Mouse (Mus musculus) gastrocnemius, postnatal 36 days (tissue): ENCODE data around the gene Gm49337. TPM values are rescaled to one million over a fixed set of nuclear protein-coding genes. Genes with fewer than 3 reads are reported as not detected.

Source experiments
- DNase-seq, 2 experiments: peaks; one replicate each; pipeline ENCODE4 v3.0.0; 2022
- intact Hi-C: fragments of 180-260 bp; cut with DNase I; formaldehyde crosslinking; loops from one replicate; pipeline ENCODE4 v1.15.1; 2025
- total RNA-seq, 2 experiments: library from RNA; stranded (reverse); gene quantifications; 2 replicates each; pipeline ENCODE4 v1.2.3; 2021

Gm49337 gene
- total RNA-seq, 2 experiments from 2014 or later: 0.59 TPM; not detected in 1

GRCm38 (mm10) chr4:116291561-116291960, 118.4 kb downstream of the Gm49337 start:
- intact Hi-C loops: no loop called here
- no peak for DNase-seq

- no peak for DNase-seq
- intact Hi-C loops: no loop called here
These were observed 120.1 kb downstream of the Gm49337 start for GRCm38 (mm10) chr4:116293296-116293695.

GRCm38 (mm10) chr4:116300878-116301355, 127.7 kb downstream of the Gm49337 start:
- intact Hi-C loops: no loop called here
- DNase-seq: peak in 1 of 2 experiments; percentile 26

- DNase-seq: no peak
- intact Hi-C loops: no loop called here
These were observed 131.4 kb downstream of the Gm49337 start for GRCm38 (mm10) chr4:116304551-116304950.

GRCm38 (mm10) chr4:116317575-116317974, 144.4 kb downstream of the Gm49337 start:
- DNase-seq: no peak
- intact Hi-C loops: no loop called here

- DNase-seq: no peak
- intact Hi-C loops: no loop called here
These were observed 148.9 kb downstream of the Gm49337 start for GRCm38 (mm10) chr4:116322127-116322526.

GRCm38 (mm10) chr4:116329256-116329655, 156.1 kb downstream of the Gm49337 start:
- no peak for DNase-seq
- intact Hi-C loops: no loop called here

- DNase-seq: no peak
These were observed 163.1 kb downstream of the Gm49337 start for GRCm38 (mm10) chr4:116336294-116336693.

GRCm38 (mm10) chr4:116342119-116342518, 168.9 kb downstream of the Gm49337 start:
- peak in 1 of 2 experiments; percentile 33 for DNase-seq
- intact Hi-C loops: loop anchor here (5.0 kb wide), 2 partner anchors 60 to 100 kb away; no protein-coding TSS in a partner anchor

More at GRCm38 (mm10) chr4:116336294-116336693, 163.1 kb downstream of the Gm49337 start:
- intact Hi-C loops: no loop called here

Other genes starting within 250 kb of the Gm49337 start
- not detected for gene Dmbx1, start 233.5 kb upstream of the Gm49337 start, total RNA-seq
- gene Faah, start 155.5 kb upstream of the Gm49337 start, total RNA-seq: under 1 TPM; 0.17 to 0.28 TPM
- gene Nsun4, start 119.5 kb upstream of the Gm49337 start, total RNA-seq: 10 to 100 TPM; 12.5 to 14.5 TPM
- gene Uqcrh, start 98.3 kb upstream of the Gm49337 start, total RNA-seq: 100 to 1,000 TPM; 843 to 875 TPM
- 10 to 100 TPM; 17.3 to 19.3 TPM for gene Lrrc41, start 98.1 kb upstream of the Gm49337 start, total RNA-seq
- gene Rad54l, start 49.7 kb upstream of the Gm49337 start, total RNA-seq: under 1 TPM; 0.77 to 0.99 TPM
- 10 to 100 TPM; 41.2 to 49.5 TPM for gene Pomgnt1, start 49.5 kb upstream of the Gm49337 start, total RNA-seq
- 1 to 10 TPM; 6.3 to 7.8 TPM for gene Lurap1, start 22.0 kb upstream of the Gm49337 start, total RNA-seq
- gene Tspan1, start 5.8 kb upstream of the Gm49337 start, total RNA-seq: not detected
- not detected for gene 1700042G07Rik, start within 50 bp of the Gm49337 start, total RNA-seq
- gene Pik3r3, start 48.2 kb downstream of the Gm49337 start, total RNA-seq: 1 to 10 TPM; 4.3 to 5.4 TPM